Mouse (Mus musculus) left cerebral cortex, postnatal 36 days (tissue): ENCODE measurements around the gene Pik3r3. TPM values are rescaled to one million over a fixed set of nuclear protein-coding genes. Genes with fewer than 3 reads are reported as not detected.

Experiments used
- DNase-seq, 2 experiments: peaks; one replicate each; pipeline ENCODE4 v3.0.0; 2021 to 2022; ENCODE audit warnings: low spot score in 2 of 2, mixed read lengths in 1 of 2
- intact Hi-C: fragments of 180-260 bp; cut with DNase I; formaldehyde crosslinking; loops from one replicate; pipeline ENCODE4 v1.15.1; 2025
- total RNA-seq, 2 experiments: library from RNA; stranded (reverse); gene quantifications; 2 replicates each; pipeline ENCODE4 v1.2.3; 2021

The Pik3r3 gene
- total RNA-seq, 2 experiments from 2014 or later = 40.3 to 42.0 TPM

DNA sequence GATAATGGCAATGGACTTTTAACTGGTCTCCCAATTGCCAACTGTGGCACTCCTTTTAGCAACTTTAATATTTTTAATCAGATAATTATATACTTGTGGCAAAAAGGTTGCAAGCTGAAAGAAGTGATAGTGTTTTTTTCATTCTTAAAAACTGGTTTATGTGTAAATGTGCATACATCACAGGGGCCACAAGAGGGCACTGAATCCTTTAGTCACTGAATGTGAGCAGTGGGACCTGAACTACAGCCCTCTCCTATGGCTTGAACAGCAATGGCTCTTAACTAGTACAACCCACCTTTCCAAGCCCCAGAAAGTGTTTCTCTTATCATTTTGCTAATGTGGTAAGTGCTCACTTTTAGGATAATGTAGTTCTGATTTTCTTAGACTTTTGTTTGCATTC lies 120.7 kb downstream of the Pik3r3 start:
- DNase-seq = peak; percentile 12 to 39
- intact Hi-C loops = loop anchor here (5.0 to 10.0 kb wide), 2 partner anchors 60 to 163 kb away; partner anchors contain the start of gene Ipp

DNA sequence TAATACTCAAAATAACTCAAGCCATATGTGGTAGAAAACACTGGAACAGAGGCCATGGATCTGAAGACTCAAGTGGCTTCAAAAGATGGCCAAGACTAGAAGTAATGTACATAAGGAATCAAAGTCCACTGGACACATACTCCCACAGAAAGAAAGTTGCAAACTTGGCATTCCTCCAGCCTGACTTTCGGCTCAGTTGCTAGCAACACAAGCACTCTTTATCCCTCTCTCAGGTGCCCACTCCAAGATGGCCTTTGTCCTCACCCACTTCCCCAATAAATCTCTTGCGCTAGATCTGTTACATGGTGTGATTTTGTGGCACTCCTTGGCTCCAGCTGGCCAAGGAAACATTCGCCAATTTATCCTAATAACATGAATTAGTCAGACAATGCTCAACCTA lies 131.1 kb downstream of the Pik3r3 start:
- intact Hi-C loops = no loop called here
- no peak for DNase-seq

Other genes with a start within 250 kb of the Pik3r3 start
- gene Faah, start 203.7 kb upstream of the Pik3r3 start, total RNA-seq = 10 to 100 TPM; 93.9 to 96.0 TPM
- 10 to 100 TPM in 1 of 2 experiments, 1 to 10 TPM in 1; 9.0 to 11.0 TPM for gene Nsun4, start 167.7 kb upstream of the Pik3r3 start, total RNA-seq
- 100 to 1,000 TPM; 411 to 431 TPM for gene Uqcrh, start 146.5 kb upstream of the Pik3r3 start, total RNA-seq
- gene Lrrc41, start 146.3 kb upstream of the Pik3r3 start, total RNA-seq = 10 to 100 TPM; 42.3 to 43.7 TPM
- under 1 TPM; 0.43 to 0.74 TPM for gene Rad54l, start 97.9 kb upstream of the Pik3r3 start, total RNA-seq
- gene Pomgnt1, start 97.8 kb upstream of the Pik3r3 start, total RNA-seq = 10 to 100 TPM; 80.5 to 84.2 TPM
- 10 to 100 TPM; 27.2 to 35.8 TPM for gene Lurap1, start 70.3 kb upstream of the Pik3r3 start, total RNA-seq
- under 1 TPM in 1 of 2 experiments, not detected in 1; 0.59 TPM for gene Tspan1, start 54.0 kb upstream of the Pik3r3 start, total RNA-seq
- not detected for gene 1700042G07Rik, start 48.2 kb upstream of the Pik3r3 start, total RNA-seq
- gene Gm49337, start 48.2 kb upstream of the Pik3r3 start, total RNA-seq = 1 to 10 TPM in 1 of 2 experiments, not detected in 1; 1.7 TPM
- gene Mast2, start 242.6 kb downstream of the Pik3r3 start, total RNA-seq = 100 to 1,000 TPM; 103 to 114 TPM